ENCODE assay signal across 8 mouse cellular contexts in genomic region chr9:102834742-102835591, GRCm38 (mm10). TPM values are rescaled to one million over a fixed set of nuclear protein-coding genes. Genes with fewer than 3 reads are reported as not detected.
DNase-seq lines count a peak whose midpoint lies in the region; ATAC-seq and TF ChIP-seq lines count a peak whose summit lies in the region.

Gene Ryk (plus strand): TSS chr9:102834917.

- peaks cover 58% of the 10 kb centered on the region for H3K4me1 ChIP-seq in G1E (ENCODE audit: insufficient read depth, low read depth, low read length)
- H3K4me1 ChIP-seq in forebrain, embryonic 15.5 days, result peaks cover 28% of the 10 kb centered on the region
- H3K4me1 ChIP-seq in liver, embryonic 16.5 days (ENCODE audit: control insufficient read depth, low read depth, low read length), result peaks cover 18% of the 10 kb centered on the region

- peak within 1 kb of the TSS; percentile 98 for H3K9ac ChIP-seq in forebrain, embryonic 15.5 days (replicated peaks)
- peak within 1 kb of the TSS; percentile 80 for H3K9ac ChIP-seq in liver, embryonic 16.5 days (ENCODE audit: low read depth, low read length)

- H3K9me3 ChIP-seq in G1E (replicated peaks), result no peaks in the 10 kb centered on the region
- H3K9me3 ChIP-seq in forebrain, embryonic 15.5 days, result no peaks in the 10 kb centered on the region
- no peaks in the 10 kb centered on the region for H3K9me3 ChIP-seq in liver, embryonic 16.5 days (replicated peaks; ENCODE audit: control insufficient read depth, low read length)

- H3K4me2 ChIP-seq in forebrain, embryonic 15.5 days (replicated peaks), result peak within 1 kb of the TSS; percentile 80
- H3K4me2 ChIP-seq in liver, embryonic 16.5 days (ENCODE audit: low read depth, low read length), result peak within 1 kb of the TSS; percentile 80

- H3K27me3 ChIP-seq in G1E (ENCODE audit: insufficient read depth, low read length), result no peaks in the 10 kb centered on the region
- no peaks in the 10 kb centered on the region for H3K27me3 ChIP-seq in forebrain, embryonic 15.5 days
- peaks cover 5% of the 10 kb centered on the region for H3K27me3 ChIP-seq in liver, embryonic 16.5 days (ENCODE audit: control insufficient read depth, insufficient read depth, low read depth, low read length)

- H3K4me3 ChIP-seq in G1E (ENCODE audit: low read depth, low read length), result peak within 1 kb of the TSS; percentile 93
- H3K4me3 ChIP-seq in forebrain, embryonic 15.5 days, result peak within 1 kb of the TSS; percentile 98
- H3K4me3 ChIP-seq in liver, embryonic 16.5 days (ENCODE audit: low read depth, low read length), result peak within 1 kb of the TSS; percentile 78

- no peak for TF ChIP-seq CTCF in G1E (IDR thresholded peaks at IDR 0.05; ENCODE audit: low read depth, low read length)

- intact Hi-C loops in heart, postnatal 10 days (cut with DNase I), result loop anchor here (2.0 kb wide), 1 partner anchor 32 kb away; no protein-coding TSS in a partner anchor

- WGBS in forebrain, embryonic 15.5 days, result under 1% methylated on average over 85 of the region's 119 CpGs
- under 1% methylated on average over 99 of the region's 119 CpGs for WGBS in liver, embryonic 16.5 days (ENCODE audit: insufficient replicate concordance)

- H3K27ac ChIP-seq in forebrain, embryonic 15.5 days (replicated peaks), result peak within 1 kb of the TSS; percentile 90
- H3K27ac ChIP-seq in liver, embryonic 16.5 days (ENCODE audit: low read length), result peak within 1 kb of the TSS; percentile 67; the same call in 1 of the 2 replicates

- DNase-seq in G1E (ENCODE audit: low spot score), result peak; percentile 85
- peak; percentile 78 to 80 for DNase-seq in heart, postnatal 10 days
- DNase-seq in kidney, postnatal 4 days, result peak; percentile 78 to 88
- peak; percentile 62 for DNase-seq in ovary, adult 18-20 months (ENCODE audit: low spot score)
- peak; percentile 28 for DNase-seq in thymus, postnatal 0 days (ENCODE audit: low spot score)

- H3K36me3 ChIP-seq in G1E (replicated peaks), result peaks cover 15% of the 10 kb centered on the region
- H3K36me3 ChIP-seq in forebrain, embryonic 15.5 days, result no peaks in the 10 kb centered on the region
- H3K36me3 ChIP-seq in liver, embryonic 16.5 days (ENCODE audit: control insufficient read depth, insufficient read depth), result no peaks in the 10 kb centered on the region

- peak; percentile 38; the same call in 1 of the 2 replicates for ATAC-seq in G1E (ENCODE audit: extremely low read depth, insufficient number of reproducible peaks, low FRiP score, poor library complexity, severe bottlenecking)
- ATAC-seq in cerebellum, adult (ENCODE audit: insufficient number of reproducible peaks, low FRiP score, low TSS enrichment), result peak; percentile 74
- peak; percentile 83 for ATAC-seq in forebrain, embryonic 15.5 days (replicated peaks)
- ATAC-seq in liver, embryonic 16.5 days (ENCODE audit: low read depth), result peak; percentile 90

RNA-seq across cellular contexts. Expression of gene Ryk, which starts in this region (rescaled TPM):
- total RNA-seq in G1E (2014; fragmentation: Nextera tagmentation) (110 and 117 TPM in 2 replicates), G1E (2017) (80.1 and 86.5 TPM in 2 replicates)
- polyA plus RNA-seq in G1E (2012), result 11.0 and 17.1 TPM in 2 replicates
- polyA plus RNA-seq in forebrain, embryonic 15.5 days (2015; fragmentation: Nextera tagmentation; extraction: Ambion mirVana), result 13.9 and 15.1 TPM in 2 replicates
- total RNA-seq in heart, postnatal 10 days (2021), result 10 to 100 TPM; 43.9 to 50.9 TPM
- 3.0 and 3.2 TPM in 2 replicates for polyA plus RNA-seq in liver, embryonic 16.5 days (2015; fragmentation: Nextera tagmentation; extraction: Ambion mirVana)
- polyA plus RNA-seq in thymus, postnatal 0 days (2015; fragmentation: Nextera tagmentation; extraction: Ambion mirVana), result 4.6 and 7.1 TPM in 2 replicates

Comparison
In these comparisons a context has a peak if more than half of its experiments do, and no peak if none do; other contexts are left out.
1. Peak in every context shown above with its lines: DNase-seq, ATAC-seq, H3K4me3 ChIP-seq and H3K27ac ChIP-seq.
2. ATAC-seq: peak in every context shown above with its lines; median percentile 90 in liver, embryonic 16.5 days; 83 in forebrain, embryonic 15.5 days; 74 in cerebellum, adult; 38 in G1E.
3. DNase-seq: peak in every context shown above with its lines; median percentile 85 in G1E; 83 in kidney, postnatal 4 days; 79 in heart, postnatal 10 days; 62 in ovary, adult 18-20 months; 28 in thymus, postnatal 0 days.